Mouse (Mus musculus) lung, postnatal 0 days (tissue): ENCODE results near the gene Cntnap5c. TPM values are rescaled to one million over a fixed set of nuclear protein-coding genes. Genes with fewer than 3 reads are reported as not detected.

Experiments
- ATAC-seq: fragments of 200-750 bp; cut with Nextera tagmentation; 2 replicates; pipeline ENCODE4 v1.8.0; 2017; ENCODE audit warnings: moderate library complexity
- DNase-seq: peaks from one replicate; pipeline ENCODE4 v3.0.0-alpha.2; 2016; ENCODE audit warnings: low spot score
- H3K27ac ChIP-seq: fragments of 300-500 bp; sonication (generic); 2 replicates; pipeline ENCODE4 v1.5.1; 2014; ENCODE audit warnings: antibody characterized with exemption, mild to moderate bottlenecking, low read length, mixed read lengths
- H3K27me3 ChIP-seq: fragments of 300-500 bp; sonication (generic); replicated peaks from 2 replicates; pipeline ENCODE4 v1.6.1; 2014; ENCODE audit warnings: low read length, mixed read lengths; ENCODE audit not compliant: insufficient read depth
- H3K36me3 ChIP-seq: fragments of 300-500 bp; sonication (generic); 2 replicates; pipeline ENCODE4 v1.6.1; 2014; ENCODE audit warnings: low read length, mixed read lengths; ENCODE audit not compliant: insufficient read depth
- H3K4me1 ChIP-seq: fragments of 300-500 bp; sonication (generic); 2 replicates; pipeline ENCODE4 v1.6.1; 2014; ENCODE audit warnings: antibody characterized with exemption, low read depth, low read length, mixed read lengths; ENCODE audit not compliant: insufficient read depth
- H3K4me2 ChIP-seq: fragments of 300-500 bp; sonication (generic); replicated peaks from 2 replicates; pipeline ENCODE4 v1.6.1; 2014; ENCODE audit warnings: low read depth, mild to moderate bottlenecking, low read length, moderate library complexity, mixed read lengths
- H3K4me3 ChIP-seq: fragments of 300-500 bp; sonication (generic); 2 replicates; pipeline ENCODE4 v1.5.1; 2014; ENCODE audit warnings: low read depth, low read length
- H3K9ac ChIP-seq: fragments of 300-500 bp; sonication (generic); replicated peaks from 2 replicates; pipeline ENCODE4 v1.6.1; 2014; ENCODE audit warnings: low read depth, mild to moderate bottlenecking
- H3K9me3 ChIP-seq: fragments of 300-500 bp; sonication (generic); 2 replicates; pipeline ENCODE4 v1.6.1; 2016; ENCODE audit warnings: low read length, mixed read lengths
- CTCF ChIP-seq: IDR thresholded peaks from 2 replicates; pipeline ENCODE4 v1.5.1; 2016; ENCODE audit warnings: antibody characterized with exemption, mild to moderate bottlenecking
- EP300 ChIP-seq: IDR thresholded peaks from 2 replicates; pipeline ENCODE4 v1.6.1; 2016; ENCODE audit warnings: antibody characterized with exemption, mild to moderate bottlenecking, control low read depth
- WGBS: fragments of 180-500 bp; shearing (Covaris S2); extraction: QIAGEN DNeasy Blood & Tissue Kit; methylation state at CpG from one replicate; pipeline ENCODE4 v1.1.7; 2014; 5-methylcytosine and 5-hydroxymethylcytosine counted together
- polyA plus RNA-seq: library from polyadenylated mRNA; unstranded; fragments of >200 nt; fragmentation: Nextera tagmentation; extraction: Ambion mirVana; gene quantifications from 2 replicates; pipeline ENCODE4 v1.2.1, GENCODE M21; 2015

Gene Cntnap5c
- polyA plus RNA-seq, 1 experiment from 2014 or later, result not detected

DNA sequence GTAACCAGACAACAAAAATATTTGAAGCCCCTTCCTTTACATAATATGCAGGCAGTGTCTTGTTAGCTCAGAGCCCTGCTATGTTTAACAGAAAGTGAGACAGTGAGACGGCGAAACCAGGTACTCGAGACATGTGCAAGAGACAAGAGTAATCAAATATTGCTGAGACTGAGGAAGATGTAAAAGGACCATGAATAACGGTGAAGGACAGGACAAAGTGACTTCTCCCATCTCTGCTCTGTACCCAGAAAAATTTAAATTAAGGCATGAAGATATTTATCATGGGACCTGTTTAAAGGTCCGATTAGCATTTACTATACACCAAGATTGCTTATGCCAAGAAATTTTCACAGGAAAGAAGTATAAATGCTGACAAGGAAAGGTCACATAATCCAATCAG, 233.5 kb downstream of the Cntnap5c start:
- 73% methylated on average over 5 of the region's 5 CpGs for WGBS
- Histone ChIP-seq H3K9me3 (no peaks in the 10 kb centered on the region), H3K27me3 (no peaks in the 10 kb centered on the region), H3K4me1 (no peaks in the 10 kb centered on the region), H3K36me3 (no peaks in the 10 kb centered on the region), H3K9ac (no peak overlapping the region), H3K27ac (no peak overlapping the region), H3K4me2 (no peak overlapping the region), H3K4me3 (no peak overlapping the region)
- ATAC-seq (no peak), DNase-seq (no peak)
- TF ChIP-seq EP300 (no peak), CTCF (no peak)

DNA sequence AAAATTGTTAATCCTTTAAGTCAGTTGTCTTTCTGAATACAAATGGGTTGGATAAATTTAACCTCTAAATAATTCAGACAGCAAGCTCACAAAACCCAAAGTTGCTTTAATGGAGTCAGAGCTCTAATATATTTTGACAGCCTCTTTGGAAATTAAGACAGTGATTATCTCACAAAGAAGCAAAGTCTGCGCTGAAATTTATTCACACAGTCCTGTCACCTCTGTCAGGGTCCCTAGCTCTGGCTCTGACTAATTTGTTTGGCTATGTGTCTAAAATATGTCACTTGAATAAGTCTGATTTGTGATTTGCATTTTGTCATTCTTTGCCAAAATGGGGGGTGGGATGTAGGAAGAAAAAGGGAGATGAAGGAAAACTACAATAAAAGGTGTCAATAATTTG, 234.0 kb downstream of the Cntnap5c start:
- H3K27me3 ChIP-seq, result no peaks in the 10 kb centered on the region
- H3K4me1 ChIP-seq, result no peaks in the 10 kb centered on the region
- no peak overlapping the region for H3K4me2 ChIP-seq
- H3K36me3 ChIP-seq, result no peaks in the 10 kb centered on the region
- no peak overlapping the region for H3K9ac ChIP-seq
- no peak overlapping the region for H3K27ac ChIP-seq
- WGBS, result 78% methylated on average over 1 of the region's 1 CpGs
- H3K4me3 ChIP-seq, result no peak overlapping the region
- no peaks in the 10 kb centered on the region for H3K9me3 ChIP-seq
- ATAC-seq, result no peak
- DNase-seq, result no peak
- TF ChIP-seq EP300, result no peak

- H3K4me3 ChIP-seq, result no peak overlapping the region
- DNase-seq, result no peak
- H3K4me1 ChIP-seq, result no peaks in the 10 kb centered on the region
- WGBS, result 73% methylated on average over 2 of the region's 2 CpGs
- no peak overlapping the region for H3K4me2 ChIP-seq
- no peaks in the 10 kb centered on the region for H3K36me3 ChIP-seq
- H3K9ac ChIP-seq, result no peak overlapping the region
- H3K9me3 ChIP-seq, result no peaks in the 10 kb centered on the region
- H3K27me3 ChIP-seq, result no peaks in the 10 kb centered on the region
- H3K27ac ChIP-seq, result no peak overlapping the region
- ATAC-seq, result no peak
- TF ChIP-seq EP300, result no peak
Observed at GRCm38 (mm10) chr17:58004491-58004890, 235.1 kb downstream of the Cntnap5c start.

GRCm38 (mm10) chr17:58041178-58041577, 271.8 kb downstream of the Cntnap5c start:
- TF ChIP-seq CTCF (no peak), EP300 (no peak)
- H3K9ac ChIP-seq, result no peak overlapping the region
- DNase-seq, result no peak
- H3K4me1 ChIP-seq, result no peaks in the 10 kb centered on the region
- no peak overlapping the region for H3K27ac ChIP-seq
- H3K4me3 ChIP-seq, result no peak overlapping the region
- no peaks in the 10 kb centered on the region for H3K36me3 ChIP-seq
- no peak for ATAC-seq
- no peaks in the 10 kb centered on the region for H3K27me3 ChIP-seq
- no peaks in the 10 kb centered on the region for H3K9me3 ChIP-seq
- 43% methylated on average over 2 of the region's 2 CpGs for WGBS
- no peak overlapping the region for H3K4me2 ChIP-seq

- H3K4me3 ChIP-seq, result no peak overlapping the region
- ATAC-seq (no peak), DNase-seq (no peak)
- H3K9me3 ChIP-seq, result no peaks in the 10 kb centered on the region
- H3K9ac ChIP-seq, result no peak overlapping the region
- no peak for TF ChIP-seq EP300
- no peak for TF ChIP-seq CTCF
- H3K4me2 ChIP-seq, result no peak overlapping the region
- H3K4me1 ChIP-seq, result no peaks in the 10 kb centered on the region
- no peaks in the 10 kb centered on the region for H3K36me3 ChIP-seq
- H3K27me3 ChIP-seq, result no peaks in the 10 kb centered on the region
- H3K27ac ChIP-seq, result no peak overlapping the region
Observed at GRCm38 (mm10) chr17:58045149-58045548, 275.8 kb downstream of the Cntnap5c start.

GRCm38 (mm10) chr17:58069912-58070311, 300.5 kb downstream of the Cntnap5c start:
- DNase-seq, result no peak
- WGBS, result 71% methylated on average over 7 of the region's 7 CpGs
- H3K36me3 ChIP-seq, result no peaks in the 10 kb centered on the region

GRCm38 (mm10) chr17:58082676-58083075, 313.3 kb downstream of the Cntnap5c start:
- no peaks in the 10 kb centered on the region for H3K27me3 ChIP-seq
- no peak overlapping the region for H3K9ac ChIP-seq
- no peak overlapping the region for H3K4me2 ChIP-seq
- ATAC-seq, result no peak
- no peak overlapping the region for H3K4me3 ChIP-seq
- no peaks in the 10 kb centered on the region for H3K36me3 ChIP-seq
- 91% methylated on average over 1 of the region's 1 CpGs for WGBS
- DNase-seq, result no peak
- H3K27ac ChIP-seq, result no peak overlapping the region
- no peaks in the 10 kb centered on the region for H3K4me1 ChIP-seq
- TF ChIP-seq EP300 (no peak), CTCF (no peak)
- no peaks in the 10 kb centered on the region for H3K9me3 ChIP-seq

More at GRCm38 (mm10) chr17:58069912-58070311, 300.5 kb downstream of the Cntnap5c start:
- no peak for TF ChIP-seq EP300
- no peak for TF ChIP-seq CTCF
- H3K9me3 ChIP-seq, result no peaks in the 10 kb centered on the region
- no peak overlapping the region for H3K4me3 ChIP-seq
- H3K27ac ChIP-seq, result no peak overlapping the region
- no peaks in the 10 kb centered on the region for H3K27me3 ChIP-seq
- no peak for ATAC-seq
- no peak overlapping the region for H3K9ac ChIP-seq
- H3K4me1 ChIP-seq, result no peaks in the 10 kb centered on the region
- H3K4me2 ChIP-seq, result no peak overlapping the region
